Mouse (Mus musculus) heart, adult 2 months (tissue): ENCODE measurements around the gene Ppp1r11. TPM values are rescaled to one million over a fixed set of nuclear protein-coding genes. Genes with fewer than 3 reads are reported as not detected.
"Not testable (repeated sequence)": the region's sequence is repeated elsewhere in the genome, so short reads cannot be mapped to it uniquely, and the experiment has no call there.

ENCODE experiments used
- DNase-seq, 2 experiments: peaks; one replicate each; pipeline ENCODE4 v3.0.0; 2021
- H3K27ac ChIP-seq: fragments of 200-600 bp; 2 replicates; pipeline ENCODE4 v1.8.1; 2022
- H3K27me3 ChIP-seq: fragments of 200-500 bp; 2 replicates; pipeline ENCODE4 v1.6.1; 2012; ENCODE audit warnings: mild to moderate bottlenecking, low read length, inconsistent platforms, mixed read lengths; ENCODE audit not compliant: control insufficient read depth, insufficient read depth
- H3K36me3 ChIP-seq: fragments of 200-500 bp; 2 replicates; pipeline ENCODE4 v1.6.1; 2012; ENCODE audit warnings: low read length, inconsistent platforms; ENCODE audit not compliant: control insufficient read depth, insufficient read depth
- H3K4me1 ChIP-seq: fragments of 200-500 bp; 2 replicates; pipeline ENCODE4 v1.6.1; 2011; ENCODE audit warnings: low read length; ENCODE audit not compliant: control insufficient read depth, insufficient read depth
- H3K4me3 ChIP-seq: fragments of 200-600 bp; 2 replicates; pipeline ENCODE4 v1.8.1; 2022
- H3K79me2 ChIP-seq: fragments of 200-500 bp; replicated peaks from 2 replicates; pipeline ENCODE4 v1.6.1; 2012; ENCODE audit warnings: mild to moderate bottlenecking, inconsistent platforms, low read length, moderate library complexity, mixed read lengths; ENCODE audit not compliant: control insufficient read depth, insufficient read depth
- H3K9ac ChIP-seq: fragments of 200-500 bp; 2 replicates; pipeline ENCODE4 v1.6.1; 2012; ENCODE audit warnings: low read depth, mild to moderate bottlenecking, control low read depth, inconsistent platforms, low read length, mixed read lengths
- CTCF ChIP-seq: fragments of 200-600 bp; IDR thresholded peaks from 2 replicates; pipeline ENCODE4 v1.8.1; 2022; ENCODE audit warnings: antibody characterized with exemption, mild to moderate bottlenecking, moderate library complexity
- EP300 ChIP-seq: fragments of 200-500 bp; IDR thresholded peaks from 2 replicates; pipeline ENCODE4 v1.6.1; 2011; ENCODE audit warnings: low read depth, low read length, control low read depth; ENCODE audit not compliant: insufficient read depth
- POLR2A ChIP-seq: fragments of 200-500 bp; IDR thresholded peaks from 2 replicates; pipeline ENCODE4 v1.6.1; 2011; ENCODE audit warnings: mild to moderate bottlenecking, low read depth, low read length, control low read depth; ENCODE audit not compliant: insufficient read depth
- WGBS: fragments of 180-500 bp; shearing (Covaris S2); methylation state at CpG from one replicate; pipeline ENCODE4 v1.1.7; 2018; 5-methylcytosine and 5-hydroxymethylcytosine counted together
- intact Hi-C: fragments of 180-260 bp; cut with DNase I; formaldehyde crosslinking; loops from one replicate; pipeline ENCODE4 v1.15.1; 2025
- polyA plus RNA-seq: library from polyadenylated mRNA; depleted of rRNA; stranded (reverse); fragments of >200 nt; gene quantifications from 2 replicates; pipeline ENCODE4 v1.2.3, GENCODE M21; 2012
- total RNA-seq, 2 experiments: library from RNA; stranded (reverse); gene quantifications; 2 replicates each; pipeline ENCODE4 v1.2.3; 2021

Gene Ppp1r11
- total and polyA plus RNA-seq, 3 experiments: 56.8 to 108 (median 92.4) TPM

DNA sequence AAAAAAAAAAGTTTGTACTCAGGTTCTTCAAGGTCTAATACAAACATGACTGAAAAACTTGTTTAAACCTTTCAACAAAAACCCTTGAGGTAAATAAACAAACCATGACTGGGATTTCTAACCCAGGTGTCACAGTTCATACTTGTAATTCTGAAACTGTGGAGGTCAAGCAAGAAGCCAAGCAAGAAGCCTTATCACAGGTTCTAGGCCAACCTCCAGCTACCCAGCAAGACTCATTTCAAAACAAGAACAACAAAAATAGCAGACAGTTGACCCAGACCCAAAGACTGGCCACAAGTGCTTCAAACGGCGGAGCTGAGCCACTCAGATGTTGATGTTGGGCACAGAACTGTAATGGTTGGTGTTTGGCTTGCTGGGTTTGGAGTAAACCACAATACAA is 43.0 kb upstream of the Ppp1r11 start:
- Histone ChIP-seq H3K9ac (no peak overlapping the region), H3K79me2 (no peaks in the 10 kb centered on the region), H3K36me3 (no peaks in the 10 kb centered on the region), H3K27ac (no peak overlapping the region), H3K27me3 (0 out of 2 replicates have a peak, but pooled peaks cover 2% of the 10 kb centered on the region), H3K4me3 (no peak overlapping the region), H3K4me1 (no peaks in the 10 kb centered on the region)
- intact Hi-C loops: no loop called here
- TF ChIP-seq EP300 (no peak), CTCF (no peak), POLR2A (no peak)
- 85% methylated on average over 2 of the region's 2 CpGs for WGBS
- DNase-seq: no peak

DNA sequence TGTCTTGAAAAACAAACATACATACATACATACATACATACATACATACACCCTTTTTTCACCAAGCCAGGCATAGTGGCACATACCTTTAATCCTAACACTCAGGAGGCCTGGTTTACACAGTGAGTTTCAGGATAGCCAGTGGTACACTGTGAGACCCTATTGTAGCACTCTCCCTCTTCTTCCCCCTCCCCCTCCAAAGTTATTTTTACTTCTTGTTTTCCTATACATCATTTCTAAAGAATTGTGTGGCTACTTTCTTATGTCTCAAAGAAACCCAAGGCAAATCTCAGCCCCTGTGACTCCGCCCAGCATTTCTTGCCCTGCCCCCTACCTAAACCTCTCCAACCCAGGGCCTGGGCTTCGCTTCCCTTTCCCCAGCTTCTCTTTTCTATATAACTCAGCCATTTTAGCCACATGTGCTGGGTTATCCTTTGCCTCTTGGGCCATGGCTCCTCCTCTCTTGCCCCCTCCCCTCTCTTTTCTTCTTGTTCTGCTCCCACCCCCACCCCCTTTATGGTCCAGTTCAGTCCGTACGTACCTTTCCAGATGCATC is 42.3 kb upstream of the Ppp1r11 start:
- no peak overlapping the region for H3K9ac ChIP-seq
- 92% methylated on average over 4 of the region's 4 CpGs for WGBS
- no peak for DNase-seq

DNA sequence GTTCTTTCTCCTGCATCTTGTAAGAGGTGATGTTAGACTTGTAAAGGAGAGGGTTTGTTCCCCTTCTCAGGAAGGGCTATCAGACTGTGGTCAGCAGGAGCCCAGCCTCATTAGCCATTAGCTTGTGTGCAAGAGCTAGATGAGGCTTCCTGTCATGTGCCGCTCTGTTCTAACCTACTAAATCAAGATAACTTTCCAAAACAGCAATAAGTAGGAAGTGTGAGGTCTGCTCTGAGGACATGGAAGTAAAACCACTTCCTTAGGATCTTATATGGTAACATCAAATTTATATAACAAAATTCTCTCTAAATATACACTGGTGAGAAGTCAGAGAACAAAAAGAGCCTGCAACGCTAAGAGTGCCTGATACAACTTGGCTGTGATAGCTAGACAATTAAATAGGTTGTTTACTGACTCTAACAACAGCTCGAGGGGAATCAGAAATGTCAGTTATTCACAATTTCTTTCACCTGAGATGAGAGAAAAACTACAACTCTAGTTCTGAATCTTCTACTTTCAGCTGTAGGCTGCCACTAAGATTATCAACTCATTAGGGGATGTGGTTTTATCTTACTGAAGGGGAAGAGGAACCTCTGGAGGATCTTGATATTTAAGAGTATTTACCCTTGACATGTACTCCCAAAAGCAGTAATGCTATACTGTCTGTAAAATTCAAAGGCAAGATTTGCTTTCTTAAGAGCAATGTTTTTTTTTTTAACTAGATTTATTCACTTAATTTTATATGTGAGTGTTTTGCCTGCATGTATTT is 41.0 kb upstream of the Ppp1r11 start:
- intact Hi-C loops: no loop called here
- no peak for DNase-seq
- no peaks in the 10 kb centered on the region for H3K79me2 ChIP-seq
- no peaks in the 10 kb centered on the region for H3K36me3 ChIP-seq
- WGBS: 50% methylated on average over 3 of the region's 3 CpGs
- H3K27me3 ChIP-seq: peaks cover 10% of the 10 kb centered on the region
- H3K27ac ChIP-seq: no peak overlapping the region
- H3K4me1 ChIP-seq: no peaks in the 10 kb centered on the region
- H3K9ac ChIP-seq: no peak overlapping the region
- TF ChIP-seq CTCF (no peak), EP300 (no peak), POLR2A (no peak)
- H3K4me3 ChIP-seq: no peak overlapping the region

More for the DNA sequence above, 42.3 kb upstream of the Ppp1r11 start:
- Histone ChIP-seq H3K27me3 (peaks cover 5% of the 10 kb centered on the region; the same call in 1 of the 2 replicates), H3K4me3 (no peak overlapping the region), H3K79me2 (no peaks in the 10 kb centered on the region), H3K27ac (no peak overlapping the region), H3K36me3 (no peaks in the 10 kb centered on the region), H3K4me1 (no peaks in the 10 kb centered on the region)
- intact Hi-C loops: no loop called here
- TF ChIP-seq EP300: no peak
- TF ChIP-seq POLR2A: no peak
- TF ChIP-seq CTCF: no peak

DNA sequence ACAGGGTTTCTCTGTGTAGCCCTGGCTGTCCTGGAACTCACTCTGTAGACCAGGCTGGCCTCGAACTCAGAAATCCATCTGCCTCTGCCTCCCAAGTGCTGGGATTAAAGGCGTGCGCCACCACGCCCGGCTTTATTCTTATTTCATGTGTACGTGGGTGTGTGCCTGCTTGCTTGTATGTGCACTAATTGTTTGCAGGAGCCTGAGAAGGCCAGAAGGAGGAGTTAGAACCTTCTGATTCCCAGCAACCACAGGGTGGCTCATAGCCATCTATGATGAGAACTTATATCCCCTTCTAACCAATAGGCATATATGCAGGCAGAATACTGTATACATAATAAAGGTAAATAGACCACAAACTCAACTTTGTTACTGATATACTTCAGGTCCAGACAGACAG is 39.1 kb upstream of the Ppp1r11 start:
- H3K27me3 ChIP-seq, intact Hi-C loops, H3K4me3 ChIP-seq, H3K9ac ChIP-seq, H3K4me1 ChIP-seq, H3K27ac ChIP-seq, H3K36me3 ChIP-seq, DNase-seq, H3K79me2 ChIP-seq: not testable (repeated sequence)
- WGBS: 92% methylated on average over 6 of the region's 6 CpGs

DNA sequence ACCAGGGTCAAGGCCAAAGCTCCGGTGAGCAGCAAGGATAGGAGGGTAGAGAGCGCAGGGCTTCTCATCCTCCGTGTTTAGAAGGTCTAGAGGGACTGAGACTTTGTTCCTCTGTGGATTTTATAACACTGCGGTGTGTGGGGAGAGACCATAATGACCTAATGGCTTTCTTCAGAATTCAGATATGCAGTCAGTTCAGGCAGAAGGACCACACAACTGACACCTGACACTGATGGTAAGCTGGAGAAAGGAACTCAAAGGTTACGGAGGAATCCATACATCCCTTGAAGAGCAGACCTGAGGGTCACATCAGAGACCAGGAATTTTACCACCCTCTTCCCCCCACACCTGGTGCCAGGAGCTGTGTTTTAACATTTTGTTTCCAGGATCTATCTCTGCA is 37.9 kb upstream of the Ppp1r11 start, which contains the start of gene H2-M5:
TSS of gene H2-M5 (minus strand) at position 101 of the 400 bp plus-strand sequence.
- intact Hi-C loops: no loop called here
- WGBS: 37% methylated on average over 5 of the region's 5 CpGs
- DNase-seq: no peak
- Histone ChIP-seq H3K27ac (no peak within 1 kb of the TSS), H3K36me3 (no peaks in the 10 kb centered on the region), H3K27me3 (peaks cover 10% of the 10 kb centered on the region), H3K79me2 (no peaks in the 10 kb centered on the region), H3K4me3 (no peak within 1 kb of the TSS), H3K9ac (no peak within 1 kb of the TSS), H3K4me1 (no peaks in the 10 kb centered on the region)
- no peak for TF ChIP-seq POLR2A
- TF ChIP-seq EP300: no peak

DNA sequence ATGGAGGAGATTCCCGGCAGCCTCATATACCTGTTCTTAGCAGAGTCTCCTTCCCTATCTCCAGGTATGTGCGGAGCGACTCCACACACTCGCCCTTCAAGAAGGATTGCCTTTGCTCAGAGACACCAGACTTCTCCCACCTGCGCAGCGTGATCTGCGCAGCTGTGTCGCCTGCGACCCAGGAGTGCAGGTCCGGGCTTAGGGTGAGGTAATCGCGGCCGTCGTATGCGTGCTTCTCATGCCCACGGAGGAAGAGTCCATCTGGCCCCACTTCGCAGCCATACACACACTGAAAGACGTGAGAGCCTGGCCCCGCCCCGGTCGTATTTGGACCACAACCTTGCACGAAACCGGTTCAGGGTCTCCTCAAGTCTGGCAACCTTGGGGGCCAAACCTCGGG is 36.9 kb upstream of the Ppp1r11 start:
- 10% methylated on average over 24 of the region's 24 CpGs for WGBS
- intact Hi-C loops: no loop called here
- Histone ChIP-seq H3K79me2 (no peaks in the 10 kb centered on the region), H3K36me3 (no peaks in the 10 kb centered on the region), H3K27me3 (peaks cover 10% of the 10 kb centered on the region), H3K27ac (no peak overlapping the region), H3K4me3 (no peak overlapping the region), H3K4me1 (no peaks in the 10 kb centered on the region), H3K9ac (no peak overlapping the region)
- TF ChIP-seq EP300: no peak
- TF ChIP-seq CTCF: no peak
- TF ChIP-seq POLR2A: no peak
- no peak for DNase-seq
